Mouse (Mus musculus): ENCODE results near the gene 1700003F12Rik. TPM values are rescaled to one million over a fixed set of nuclear protein-coding genes. Genes with fewer than 3 reads are reported as not detected.

Gene 1700003F12Rik
- polyA plus RNA-seq, 1 experiment, result 0.94 TPM

- no peak overlapping the region for H3K27ac ChIP-seq (ENCODE audit: insufficient read depth, low read length)
- peaks cover 7% of the 10 kb centered on the region for H3K4me1 ChIP-seq (ENCODE audit: control insufficient read depth, insufficient read depth, low read length)
- TF ChIP-seq CTCF (IDR thresholded peaks at IDR 0.05; ENCODE audit: extremely low read depth, insufficient read depth, low read length), result no peak
- TF ChIP-seq POLR2A (IDR thresholded peaks at IDR 0.05; ENCODE audit: extremely low read depth, insufficient read depth, low read length), result no peak
- H3K4me3 ChIP-seq (ENCODE audit: insufficient read depth, low read length), result no peak overlapping the region
Observed at GRCm38 (mm10) chr2:154583906-154584872, 37.3 kb downstream of the 1700003F12Rik start.

GRCm38 (mm10) chr2:154584931-154585601 lies 38.2 kb downstream of the 1700003F12Rik start:
- TF ChIP-seq POLR2A (IDR thresholded peaks at IDR 0.05; ENCODE audit: extremely low read depth, insufficient read depth, low read length), result no peak
- no peak for TF ChIP-seq CTCF (IDR thresholded peaks at IDR 0.05; ENCODE audit: extremely low read depth, insufficient read depth, low read length)
- H3K27ac ChIP-seq (ENCODE audit: insufficient read depth, low read length), result no peak overlapping the region

GRCm38 (mm10) chr2:154586405-154586804 lies 39.5 kb downstream of the 1700003F12Rik start:
- no peak overlapping the region for H3K4me3 ChIP-seq (ENCODE audit: insufficient read depth, low read length)
- TF ChIP-seq POLR2A (IDR thresholded peaks at IDR 0.05; ENCODE audit: extremely low read depth, insufficient read depth, low read length) (no peak), CTCF (IDR thresholded peaks at IDR 0.05; ENCODE audit: extremely low read depth, insufficient read depth, low read length) (peak; percentile 46)
- no peak overlapping the region for H3K27ac ChIP-seq (ENCODE audit: insufficient read depth, low read length)
- peaks cover 7% of the 10 kb centered on the region for H3K4me1 ChIP-seq (ENCODE audit: control insufficient read depth, insufficient read depth, low read length)

More at GRCm38 (mm10) chr2:154584931-154585601, 38.2 kb downstream of the 1700003F12Rik start:
- H3K4me3 ChIP-seq (ENCODE audit: insufficient read depth, low read length), result no peak overlapping the region
- H3K4me1 ChIP-seq (ENCODE audit: control insufficient read depth, insufficient read depth, low read length), result peaks cover 7% of the 10 kb centered on the region

- Histone ChIP-seq H3K4me3 (ENCODE audit: insufficient read depth, low read length) (no peak overlapping the region), H3K4me1 (ENCODE audit: control insufficient read depth, insufficient read depth, low read length) (peaks cover 7% of the 10 kb centered on the region), H3K27ac (ENCODE audit: insufficient read depth, low read length) (no peak overlapping the region)
- no peak for TF ChIP-seq CTCF (IDR thresholded peaks at IDR 0.05; ENCODE audit: extremely low read depth, insufficient read depth, low read length)
- TF ChIP-seq POLR2A (IDR thresholded peaks at IDR 0.05; ENCODE audit: extremely low read depth, insufficient read depth, low read length), result no peak
Observed at GRCm38 (mm10) chr2:154589051-154589450, 42.2 kb downstream of the 1700003F12Rik start.

GRCm38 (mm10) chr2:154591239-154591638 lies 44.4 kb downstream of the 1700003F12Rik start:
- TF ChIP-seq CTCF (IDR thresholded peaks at IDR 0.05; ENCODE audit: extremely low read depth, insufficient read depth, low read length) (no peak), POLR2A (IDR thresholded peaks at IDR 0.05; ENCODE audit: extremely low read depth, insufficient read depth, low read length) (no peak)
- Histone ChIP-seq H3K4me3 (ENCODE audit: insufficient read depth, low read length) (no peak overlapping the region), H3K4me1 (ENCODE audit: control insufficient read depth, insufficient read depth, low read length) (peaks cover 1% of the 10 kb centered on the region; the same call in 1 of the 2 replicates), H3K27ac (ENCODE audit: insufficient read depth, low read length) (no peak overlapping the region)

DNA sequence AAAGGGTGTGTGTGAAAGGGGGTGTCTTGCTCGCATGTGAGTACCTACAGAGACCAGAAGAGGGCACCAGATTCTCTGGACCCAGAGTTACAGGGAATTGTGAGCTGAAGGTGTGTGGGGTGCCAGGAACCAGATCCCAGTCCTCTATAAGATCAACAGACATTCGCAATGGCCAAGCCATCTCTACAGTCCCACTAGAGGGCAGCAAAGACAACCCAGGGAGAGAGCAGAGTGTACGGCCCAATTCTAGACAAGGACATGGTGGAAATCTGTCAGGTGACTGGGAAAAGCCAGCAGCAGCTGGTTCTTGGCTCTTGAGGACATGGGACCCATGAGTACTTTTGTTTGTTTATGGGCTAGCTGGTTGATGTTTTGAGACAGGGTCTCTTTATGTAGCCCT lies 46.1 kb downstream of the 1700003F12Rik start:
- H3K4me3 ChIP-seq (ENCODE audit: insufficient read depth, low read length), result no peak overlapping the region
- TF ChIP-seq CTCF (IDR thresholded peaks at IDR 0.05; ENCODE audit: extremely low read depth, insufficient read depth, low read length) (peak; percentile 43), POLR2A (IDR thresholded peaks at IDR 0.05; ENCODE audit: extremely low read depth, insufficient read depth, low read length) (no peak)

DNA sequence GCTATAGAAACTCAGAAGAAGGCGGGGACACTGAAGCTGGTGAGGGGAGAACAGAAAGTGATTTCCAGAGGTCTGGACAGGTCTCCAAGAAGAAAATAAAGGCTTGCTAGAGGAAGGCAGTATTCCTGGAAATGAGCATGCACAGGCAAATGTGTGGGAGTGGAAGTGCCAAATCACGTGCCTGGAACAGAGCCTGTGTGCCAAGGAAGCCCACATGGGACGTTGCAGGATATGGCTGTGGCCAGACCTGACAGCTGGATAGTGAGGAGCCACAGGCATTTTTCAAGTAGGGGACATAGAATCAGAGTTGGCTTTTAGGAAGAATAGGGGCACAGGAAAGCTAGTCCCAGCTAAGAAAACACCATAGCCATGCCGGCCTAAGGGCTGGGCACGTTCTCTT lies 48.9 kb downstream of the 1700003F12Rik start:
- no peak overlapping the region for H3K4me3 ChIP-seq (ENCODE audit: insufficient read depth, low read length)
- TF ChIP-seq CTCF (IDR thresholded peaks at IDR 0.05; ENCODE audit: extremely low read depth, insufficient read depth, low read length) (no peak), POLR2A (IDR thresholded peaks at IDR 0.05; ENCODE audit: extremely low read depth, insufficient read depth, low read length) (no peak)
- no peaks in the 10 kb centered on the region for H3K4me1 ChIP-seq (ENCODE audit: control insufficient read depth, insufficient read depth, low read length)
- no peak overlapping the region for H3K27ac ChIP-seq (ENCODE audit: insufficient read depth, low read length)

More for the DNA sequence above, 46.1 kb downstream of the 1700003F12Rik start:
- H3K4me1 ChIP-seq (ENCODE audit: control insufficient read depth, insufficient read depth, low read length), result peaks cover 1% of the 10 kb centered on the region; the same call in 1 of the 2 replicates
- no peak overlapping the region for H3K27ac ChIP-seq (ENCODE audit: insufficient read depth, low read length)

GRCm38 (mm10) chr2:154597399-154597798 lies 50.5 kb downstream of the 1700003F12Rik start:
- H3K4me1 ChIP-seq (ENCODE audit: control insufficient read depth, insufficient read depth, low read length), result no peaks in the 10 kb centered on the region
- TF ChIP-seq POLR2A (IDR thresholded peaks at IDR 0.05; ENCODE audit: extremely low read depth, insufficient read depth, low read length), result no peak
- no peak for TF ChIP-seq CTCF (IDR thresholded peaks at IDR 0.05; ENCODE audit: extremely low read depth, insufficient read depth, low read length)
- H3K4me3 ChIP-seq (ENCODE audit: insufficient read depth, low read length), result no peak overlapping the region
- no peak overlapping the region for H3K27ac ChIP-seq (ENCODE audit: insufficient read depth, low read length)

Other genes starting within 250 kb of the 1700003F12Rik start
- not detected in 2 replicates for gene Bpifb9b, start 239.9 kb upstream of the 1700003F12Rik start, polyA plus RNA-seq (2012; rRNA removed)
- gene Cdk5rap1, start 174.1 kb upstream of the 1700003F12Rik start, polyA plus RNA-seq (2012; rRNA removed), result 14.9 and 17.7 TPM in 2 replicates
- 36.2 and 37.7 TPM in 2 replicates for gene Snta1, start 139.0 kb upstream of the 1700003F12Rik start, polyA plus RNA-seq (2012; rRNA removed)
- 30.4 and 32.9 TPM in 2 replicates for gene Cbfa2t2, start 110.6 kb upstream of the 1700003F12Rik start, polyA plus RNA-seq (2012; rRNA removed)
- not detected in 2 replicates for gene Actl10, start 4.7 kb downstream of the 1700003F12Rik start, polyA plus RNA-seq (2012; rRNA removed)
- 122 and 131 TPM in 2 replicates for gene Necab3, start 11.8 kb downstream of the 1700003F12Rik start, polyA plus RNA-seq (2012; rRNA removed)
- gene E2f1, start 22.8 kb downstream of the 1700003F12Rik start, polyA plus RNA-seq (2012; rRNA removed), result 14.2 and 15.2 TPM in 2 replicates
- 20.9 and 21.5 TPM in 2 replicates for gene Pxmp4, start 56.6 kb downstream of the 1700003F12Rik start, polyA plus RNA-seq (2012; rRNA removed)
- gene Zfp341, start 66.2 kb downstream of the 1700003F12Rik start, polyA plus RNA-seq (2012; rRNA removed), result 11.4 and 11.7 TPM in 2 replicates
- 0.26 TPM in 1 of 2 replicates, not detected in the other for gene 4930519P11Rik, start 66.4 kb downstream of the 1700003F12Rik start, polyA plus RNA-seq (2012; rRNA removed)
- 297 and 298 TPM in 2 replicates for gene Chmp4b, start 104.6 kb downstream of the 1700003F12Rik start, polyA plus RNA-seq (2012; rRNA removed)
- gene Gm14214, start 222.9 kb downstream of the 1700003F12Rik start, polyA plus RNA-seq (2012; rRNA removed), result not detected in 2 replicates
- 135 TPM in 2 replicates for gene Raly, start 244.0 kb downstream of the 1700003F12Rik start, polyA plus RNA-seq (2012; rRNA removed)
- gene a, start 244.3 kb downstream of the 1700003F12Rik start, polyA plus RNA-seq (2012; rRNA removed), result 0.54 TPM in 1 of 2 replicates, not detected in the other

All from cortical plate, adult 2 months (tissue).